ENCODE assay signal across 8 mouse cellular contexts in genomic region chr1:150992711-150993161, GRCm38 (mm10). TPM values are rescaled to one million over a fixed set of nuclear protein-coding genes. Genes with fewer than 3 reads are reported as not detected.
DNase-seq lines count a peak whose midpoint lies in the region; ATAC-seq and TF ChIP-seq lines count a peak whose summit lies in the region.

No protein-coding gene starts in this region.

- H3K4me3 ChIP-seq in heart, embryonic 15.5 days = peak overlapping the region; percentile 81
- H3K4me3 ChIP-seq in bone marrow macrophage, adult 2 months (ENCODE audit: insufficient read depth, low read length) = peak overlapping the region; percentile 36
- H3K4me3 ChIP-seq in hindbrain, embryonic 16.5 days (ENCODE audit: low read length) = peak overlapping the region; percentile 51
- peak overlapping the region; percentile 56 for H3K4me3 ChIP-seq in midbrain, embryonic 12.5 days

- peaks cover 4% of the 10 kb centered on the region for H3K9me3 ChIP-seq in heart, embryonic 15.5 days (replicated peaks)
- H3K9me3 ChIP-seq in hindbrain, embryonic 16.5 days (ENCODE audit: control insufficient read depth, low read length) = peaks cover 4% of the 10 kb centered on the region
- H3K9me3 ChIP-seq in midbrain, embryonic 12.5 days = no peaks in the 10 kb centered on the region

- H3K4me1 ChIP-seq in heart, embryonic 15.5 days (replicated peaks) = peaks cover 22% of the 10 kb centered on the region
- H3K4me1 ChIP-seq in bone marrow macrophage, adult 2 months (ENCODE audit: control insufficient read depth, insufficient read depth, low read length) = no peaks in the 10 kb centered on the region; the same call in 1 of the 2 replicates
- peaks cover 9% of the 10 kb centered on the region for H3K4me1 ChIP-seq in hindbrain, embryonic 16.5 days (ENCODE audit: control insufficient read depth, insufficient read depth, low read depth, low read length)
- H3K4me1 ChIP-seq in midbrain, embryonic 12.5 days = peaks cover 14% of the 10 kb centered on the region

- under 1% methylated on average over 6 of the region's 6 CpGs for WGBS in heart, embryonic 15.5 days
- 2% methylated on average over 6 of the region's 6 CpGs for WGBS in hindbrain, embryonic 16.5 days
- WGBS in midbrain, embryonic 12.5 days = under 1% methylated on average over 6 of the region's 6 CpGs

- H3K27ac ChIP-seq in heart, embryonic 15.5 days = peak overlapping the region; percentile 93
- no peak overlapping the region for H3K27ac ChIP-seq in bone marrow macrophage, adult 2 months (ENCODE audit: insufficient read depth, low read depth, low read length)
- H3K27ac ChIP-seq in hindbrain, embryonic 16.5 days (ENCODE audit: low read depth, low read length) = no peak overlapping the region
- H3K27ac ChIP-seq in midbrain, embryonic 12.5 days (replicated peaks) = 0 out of 2 replicates have a peak overlapping the region, but pooled peaks have one; percentile 15

- no peak for TF ChIP-seq POLR2A in bone marrow macrophage, adult 2 months (IDR thresholded peaks at IDR 0.05; ENCODE audit: borderline replicate concordance, low read depth, low read length)

- H3K4me2 ChIP-seq in heart, embryonic 15.5 days = peak overlapping the region; percentile 78
- peak overlapping the region; percentile 98 for H3K4me2 ChIP-seq in hindbrain, embryonic 16.5 days (ENCODE audit: low read length)
- H3K4me2 ChIP-seq in midbrain, embryonic 12.5 days (replicated peaks) = peak overlapping the region; percentile 91

- intact Hi-C loops in heart, postnatal 25 days (cut with DNase I) = loop anchor here (2.0 to 5.0 kb wide), 3 partner anchors 16 to 70 kb away; no protein-coding TSS in a partner anchor

- no peak for DNase-seq in heart, postnatal 25 days (ENCODE audit: low spot score)
- no peak for DNase-seq in ovary, postnatal 14 days (ENCODE audit: low spot score)
- no peak for DNase-seq in spleen, postnatal 36 days (ENCODE audit: low spot score in 2 of 2)
- no peak for DNase-seq in cerebellum, postnatal 10 days

- H3K27me3 ChIP-seq in heart, embryonic 15.5 days = no peaks in the 10 kb centered on the region
- no peaks in the 10 kb centered on the region for H3K27me3 ChIP-seq in hindbrain, embryonic 16.5 days (replicated peaks; ENCODE audit: control insufficient read depth, insufficient read depth, low read length)
- H3K27me3 ChIP-seq in midbrain, embryonic 12.5 days = peaks cover 6% of the 10 kb centered on the region

- ATAC-seq in heart, embryonic 15.5 days (replicated peaks; ENCODE audit: insufficient number of reproducible peaks, insufficient read depth, low FRiP score, low read depth) = peak; percentile 40
- ATAC-seq in hindbrain, embryonic 16.5 days = peak; percentile 32; the same call in 1 of the 2 replicates
- no peak; the same call in 1 of the 2 replicates for ATAC-seq in midbrain, embryonic 12.5 days (ENCODE audit: low FRiP score, low read depth)

- TF ChIP-seq CTCF in bone marrow macrophage, adult 2 months (IDR thresholded peaks at IDR 0.05; ENCODE audit: low read depth, low read length) = no peak

- peak overlapping the region; percentile 83 for H3K9ac ChIP-seq in heart, embryonic 15.5 days
- peak overlapping the region; percentile 64 for H3K9ac ChIP-seq in hindbrain, embryonic 16.5 days (ENCODE audit: low read depth, low read length)
- peak overlapping the region; percentile 59 for H3K9ac ChIP-seq in midbrain, embryonic 12.5 days (replicated peaks)

- no peaks in the 10 kb centered on the region for H3K36me3 ChIP-seq in heart, embryonic 15.5 days
- no peaks in the 10 kb centered on the region for H3K36me3 ChIP-seq in hindbrain, embryonic 16.5 days (ENCODE audit: control insufficient read depth, insufficient read depth, low read length)
- H3K36me3 ChIP-seq in midbrain, embryonic 12.5 days = no peaks in the 10 kb centered on the region

RNA-seq across cellular contexts. Expression of gene Hmcn1, which starts 0.5 kb away (rescaled TPM):
- 19.8 and 21.0 TPM in 2 replicates for polyA plus RNA-seq in heart, embryonic 15.5 days (2015; fragmentation: Nextera tagmentation; extraction: Ambion mirVana)
- total RNA-seq in heart, postnatal 25 days (2021) = 10 to 100 TPM; 15.8 to 16.9 TPM
- polyA plus RNA-seq in bone marrow macrophage, adult 2 months (2012; ENCODE audit: insufficient read depth, insufficient read length, missing spikeins) = 0.69 TPM in 1 of 2 replicates, not detected in the other
- 1.3 and 1.5 TPM in 2 replicates for polyA plus RNA-seq in hindbrain, embryonic 16.5 days (2015; fragmentation: Nextera tagmentation; extraction: Ambion mirVana)
- polyA plus RNA-seq in midbrain, embryonic 12.5 days (2016; fragmentation: Nextera tagmentation; extraction: Ambion mirVana) = 4.4 and 6.5 TPM in 2 replicates

Comparison
In these comparisons a context has a peak if more than half of its experiments do, and no peak if none do; other contexts are left out.
1. H3K27ac ChIP-seq: peak in heart, embryonic 15.5 days (single experiment) and midbrain, embryonic 12.5 days (single experiment); none in bone marrow macrophage, adult 2 months (single experiment) and hindbrain, embryonic 16.5 days (single experiment).
2. Peak in every context shown above with its lines, with median percentiles within 50 percentile points of each other: H3K4me2 ChIP-seq, H3K4me3 ChIP-seq and H3K9ac ChIP-seq.